Mouse (Mus musculus): ENCODE measurements around the gene Pprc1. TPM values are rescaled to one million over a fixed set of nuclear protein-coding genes. Genes with fewer than 3 reads are reported as not detected.

The Pprc1 gene
- polyA plus RNA-seq, 1 experiment from 2014 or later, result 15.4 TPM

DNA sequence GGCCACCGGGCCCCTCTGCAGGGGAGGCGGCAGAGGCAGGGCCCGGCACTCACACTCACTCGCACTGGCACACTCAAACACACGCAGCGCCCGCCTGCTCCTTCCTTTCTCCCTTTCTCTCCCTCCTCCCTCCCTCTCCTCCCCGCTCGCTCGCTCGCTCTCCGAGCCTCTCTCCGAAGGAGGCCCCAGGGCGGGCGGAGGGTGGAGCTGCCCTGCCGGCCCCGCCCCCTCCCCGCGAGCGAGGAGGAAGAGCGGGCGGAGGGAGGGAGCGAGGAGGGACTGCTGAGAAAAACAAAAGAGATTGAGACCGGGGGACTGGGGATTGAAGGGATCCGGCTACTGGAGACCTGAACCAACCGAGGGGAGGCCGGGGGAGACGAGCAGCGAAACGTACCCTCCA lies 5.2 kb upstream of the Pprc1 start:
- no peaks in the 10 kb centered on the region for H3K27me3 ChIP-seq (replicated peaks; ENCODE audit: control insufficient read depth, insufficient read depth, low read length)
- H3K9me3 ChIP-seq (ENCODE audit: control insufficient read depth, low read length), result no peaks in the 10 kb centered on the region
- peak overlapping the region; percentile 84 for H3K27ac ChIP-seq (ENCODE audit: low read depth, low read length)
- WGBS, result 2% methylated on average over 28 of the region's 30 CpGs
- H3K9ac ChIP-seq (ENCODE audit: low read depth, low read length), result peak overlapping the region; percentile 84
- peaks cover 17% of the 10 kb centered on the region for H3K36me3 ChIP-seq (ENCODE audit: control insufficient read depth, insufficient read depth, low read length)
- H3K4me2 ChIP-seq (ENCODE audit: low read length), result peak overlapping the region; percentile 92
- peak; percentile 79 for ATAC-seq
- H3K4me1 ChIP-seq (ENCODE audit: control insufficient read depth, insufficient read depth, low read depth, low read length), result peaks cover 68% of the 10 kb centered on the region
- peak overlapping the region; percentile 72 for H3K4me3 ChIP-seq (ENCODE audit: low read length)

DNA sequence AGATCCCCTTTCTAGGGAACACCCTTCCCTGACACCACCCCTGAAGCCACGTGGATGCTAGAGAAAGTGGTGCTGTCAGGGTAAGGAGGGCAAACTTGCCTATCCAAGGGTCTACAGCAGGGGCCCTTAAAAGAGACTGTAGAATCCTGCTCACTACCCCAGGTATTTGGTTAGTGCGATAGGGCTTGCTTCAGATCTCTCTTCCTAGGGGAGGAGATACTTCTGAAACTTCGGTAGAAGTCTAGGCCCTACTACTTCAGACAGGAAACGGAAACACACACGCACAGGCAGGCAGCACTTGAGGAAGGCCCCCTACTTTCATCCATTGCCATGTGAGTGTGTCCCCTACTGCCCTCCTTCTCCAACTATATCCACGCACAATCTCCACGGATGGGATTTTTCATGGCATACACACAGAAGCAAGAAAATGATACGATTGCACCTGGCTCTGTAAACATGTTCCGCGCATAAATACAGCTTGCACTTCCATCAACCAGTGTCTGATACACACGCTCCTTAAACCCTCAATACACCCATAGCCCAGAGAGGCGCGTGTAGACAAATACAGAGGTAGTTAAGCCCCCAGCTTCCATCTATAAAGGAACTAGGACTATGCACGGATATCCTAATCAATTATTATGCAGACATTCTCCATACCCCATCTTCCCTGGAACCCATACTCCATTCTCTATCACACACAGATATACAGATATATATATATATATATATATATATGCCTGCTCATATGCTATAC lies 4.4 kb upstream of the Pprc1 start:
- WGBS, result 37% methylated on average over 14 of the region's 14 CpGs
- Histone ChIP-seq H3K9me3 (ENCODE audit: control insufficient read depth, low read length) (no peaks in the 10 kb centered on the region), H3K27me3 (replicated peaks; ENCODE audit: control insufficient read depth, insufficient read depth, low read length) (no peaks in the 10 kb centered on the region), H3K27ac (ENCODE audit: low read depth, low read length) (peak overlapping the region; percentile 84), H3K9ac (ENCODE audit: low read depth, low read length) (peak overlapping the region; percentile 84; the same call in 1 of the 2 replicates), H3K4me1 (ENCODE audit: control insufficient read depth, insufficient read depth, low read depth, low read length) (peaks cover 68% of the 10 kb centered on the region), H3K4me3 (ENCODE audit: low read length) (peak overlapping the region; percentile 72), H3K4me2 (ENCODE audit: low read length) (peak overlapping the region; percentile 92), H3K36me3 (ENCODE audit: control insufficient read depth, insufficient read depth, low read length) (peaks cover 8% of the 10 kb centered on the region)
- no peak for ATAC-seq

GRCm38 (mm10) chr19:46041299-46041932 lies 3.3 kb upstream of the Pprc1 start:
- Histone ChIP-seq H3K27me3 (replicated peaks; ENCODE audit: control insufficient read depth, insufficient read depth, low read length) (no peaks in the 10 kb centered on the region), H3K4me1 (ENCODE audit: control insufficient read depth, insufficient read depth, low read depth, low read length) (peaks cover 71% of the 10 kb centered on the region), H3K9ac (ENCODE audit: low read depth, low read length) (peak overlapping the region; percentile 70), H3K4me3 (ENCODE audit: low read length) (peak overlapping the region; percentile 41), H3K9me3 (ENCODE audit: control insufficient read depth, low read length) (no peaks in the 10 kb centered on the region), H3K4me2 (ENCODE audit: low read length) (peak overlapping the region; percentile 88), H3K36me3 (ENCODE audit: control insufficient read depth, insufficient read depth, low read length) (no peaks in the 10 kb centered on the region), H3K27ac (ENCODE audit: low read depth, low read length) (peak overlapping the region; percentile 85)
- 13% methylated on average over 7 of the region's 7 CpGs for WGBS
- no peak for ATAC-seq

- peak overlapping the region; percentile 88 for H3K4me2 ChIP-seq (ENCODE audit: low read length)
- H3K27ac ChIP-seq (ENCODE audit: low read depth, low read length), result peak overlapping the region; percentile 85
- H3K27me3 ChIP-seq (replicated peaks; ENCODE audit: control insufficient read depth, insufficient read depth, low read length), result no peaks in the 10 kb centered on the region
- 0% methylated on average over 11 of the region's 14 CpGs for WGBS
- peak overlapping the region; percentile 70 for H3K9ac ChIP-seq (ENCODE audit: low read depth, low read length)
- no peaks in the 10 kb centered on the region for H3K36me3 ChIP-seq (ENCODE audit: control insufficient read depth, insufficient read depth, low read length)
- H3K9me3 ChIP-seq (ENCODE audit: control insufficient read depth, low read length), result no peaks in the 10 kb centered on the region
- peaks cover 70% of the 10 kb centered on the region for H3K4me1 ChIP-seq (ENCODE audit: control insufficient read depth, insufficient read depth, low read depth, low read length)
- ATAC-seq, result 0 out of 2 replicates have a peak, but pooled peaks have one; percentile 12
- peak overlapping the region; percentile 41 for H3K4me3 ChIP-seq (ENCODE audit: low read length)
Observed at GRCm38 (mm10) chr19:46041933-46042475, 2.7 kb upstream of the Pprc1 start.

DNA sequence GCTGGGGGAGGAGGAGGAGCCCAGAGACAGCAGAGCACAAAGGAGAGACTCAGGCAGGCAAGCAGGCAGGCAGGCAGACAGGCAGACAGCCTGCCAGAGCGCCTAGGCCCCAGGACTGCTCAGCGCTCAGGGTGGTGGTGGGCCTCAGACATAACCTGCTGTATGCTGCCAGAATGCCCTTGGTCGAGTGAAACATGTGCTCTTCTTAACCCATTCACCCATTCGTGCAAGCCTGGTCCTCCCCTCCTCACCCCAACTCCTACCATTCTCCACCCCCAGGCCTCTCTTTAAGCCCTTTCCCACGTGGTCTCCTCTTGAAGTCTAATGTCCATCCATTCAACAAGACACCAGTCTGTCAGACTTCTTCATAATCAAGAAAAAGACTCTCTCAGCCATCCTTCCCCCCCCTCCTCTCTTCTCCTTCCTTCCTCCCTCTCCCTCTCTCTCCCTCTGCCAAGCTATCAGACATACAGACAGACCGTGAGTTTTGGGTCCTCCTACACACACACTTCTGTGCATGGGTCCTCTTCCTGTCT lies 2.1 kb upstream of the Pprc1 start:
- H3K4me3 ChIP-seq (ENCODE audit: low read length), result peak overlapping the region; percentile 41
- WGBS, result 2% methylated on average over 6 of the region's 6 CpGs
- H3K27me3 ChIP-seq (replicated peaks; ENCODE audit: control insufficient read depth, insufficient read depth, low read length), result no peaks in the 10 kb centered on the region
- no peaks in the 10 kb centered on the region for H3K9me3 ChIP-seq (ENCODE audit: control insufficient read depth, low read length)
- peak overlapping the region; percentile 70 for H3K9ac ChIP-seq (ENCODE audit: low read depth, low read length)
- H3K4me2 ChIP-seq (ENCODE audit: low read length), result peak overlapping the region; percentile 88
- no peak for ATAC-seq
- H3K4me1 ChIP-seq (ENCODE audit: control insufficient read depth, insufficient read depth, low read depth, low read length), result peaks cover 65% of the 10 kb centered on the region
- no peaks in the 10 kb centered on the region for H3K36me3 ChIP-seq (ENCODE audit: control insufficient read depth, insufficient read depth, low read length)
- H3K27ac ChIP-seq (ENCODE audit: low read depth, low read length), result peak overlapping the region; percentile 85

DNA sequence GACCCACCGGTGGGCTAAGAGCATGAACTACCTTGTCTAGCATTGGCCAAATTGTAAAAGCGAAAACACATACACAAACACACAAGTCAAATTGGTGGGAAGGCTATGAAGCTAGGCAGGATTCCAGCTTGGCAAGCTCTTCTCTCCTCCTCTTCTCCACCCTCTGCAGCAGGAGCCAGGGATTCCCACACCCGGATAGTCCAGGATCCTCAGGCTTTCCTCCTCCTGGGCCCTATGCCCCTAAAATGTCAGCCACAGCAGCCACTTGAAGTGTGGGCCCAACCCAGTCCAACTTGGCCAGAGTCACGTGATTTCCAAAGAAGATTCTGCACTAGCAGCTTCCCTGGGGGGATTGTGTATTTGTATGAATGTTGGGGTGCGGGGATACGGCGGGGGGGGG lies 1.3 kb upstream of the Pprc1 start:
- peaks cover 56% of the 10 kb centered on the region for H3K4me1 ChIP-seq (ENCODE audit: control insufficient read depth, insufficient read depth, low read depth, low read length)

GRCm38 (mm10) chr19:46044993-46045695 lies 458 bp downstream of the Pprc1 start, which contains the start of gene Ldb1:
Gene Ldb1 (minus strand): TSS chr19:46045214.
- under 1% methylated on average over 68 of the region's 84 CpGs for WGBS

More for the DNA sequence above, 1.3 kb upstream of the Pprc1 start:
- H3K9me3 ChIP-seq (ENCODE audit: control insufficient read depth, low read length), result no peaks in the 10 kb centered on the region
- ATAC-seq, result no peak
- H3K27ac ChIP-seq (ENCODE audit: low read depth, low read length), result peak overlapping the region; percentile 85
- no peaks in the 10 kb centered on the region for H3K36me3 ChIP-seq (ENCODE audit: control insufficient read depth, insufficient read depth, low read length)
- WGBS, result 48% methylated on average over 7 of the region's 7 CpGs
- peak overlapping the region; percentile 88 for H3K4me2 ChIP-seq (ENCODE audit: low read length)
- peak overlapping the region; percentile 97 for H3K4me3 ChIP-seq (ENCODE audit: low read length)
- peak overlapping the region; percentile 99; the same call in 1 of the 2 replicates for H3K9ac ChIP-seq (ENCODE audit: low read depth, low read length)
- H3K27me3 ChIP-seq (replicated peaks; ENCODE audit: control insufficient read depth, insufficient read depth, low read length), result no peaks in the 10 kb centered on the region

GRCm38 (mm10) chr19:46045696-46046311 lies 1.1 kb downstream of the Pprc1 start:
- Histone ChIP-seq H3K4me2 (ENCODE audit: low read length) (peak overlapping the region; percentile 88), H3K9ac (ENCODE audit: low read depth, low read length) (peak overlapping the region; percentile 99), H3K27ac (ENCODE audit: low read depth, low read length) (peak overlapping the region; percentile 91), H3K9me3 (ENCODE audit: control insufficient read depth, low read length) (no peaks in the 10 kb centered on the region), H3K27me3 (replicated peaks; ENCODE audit: control insufficient read depth, insufficient read depth, low read length) (no peaks in the 10 kb centered on the region), H3K4me1 (ENCODE audit: control insufficient read depth, insufficient read depth, low read depth, low read length) (peaks cover 44% of the 10 kb centered on the region), H3K4me3 (ENCODE audit: low read length) (peak overlapping the region; percentile 97), H3K36me3 (ENCODE audit: control insufficient read depth, insufficient read depth, low read length) (no peaks in the 10 kb centered on the region)
- 0% methylated on average over 7 of the region's 7 CpGs for WGBS
- peak; percentile 53 for ATAC-seq

More at GRCm38 (mm10) chr19:46044993-46045695, 458 bp downstream of the Pprc1 start, which contains the start of gene Ldb1:
- peak within 1 kb of the TSS; percentile 97 for H3K4me3 ChIP-seq (ENCODE audit: low read length)
- peak; percentile 81 for ATAC-seq
- peak within 1 kb of the TSS; percentile 91 for H3K27ac ChIP-seq (ENCODE audit: low read depth, low read length)
- peaks cover 51% of the 10 kb centered on the region for H3K4me1 ChIP-seq (ENCODE audit: control insufficient read depth, insufficient read depth, low read depth, low read length)
- H3K36me3 ChIP-seq (ENCODE audit: control insufficient read depth, insufficient read depth, low read length), result no peaks in the 10 kb centered on the region
- H3K4me2 ChIP-seq (ENCODE audit: low read length), result peak within 1 kb of the TSS; percentile 88
- H3K9me3 ChIP-seq (ENCODE audit: control insufficient read depth, low read length), result no peaks in the 10 kb centered on the region
- peak within 1 kb of the TSS; percentile 99 for H3K9ac ChIP-seq (ENCODE audit: low read depth, low read length)
- no peaks in the 10 kb centered on the region for H3K27me3 ChIP-seq (replicated peaks; ENCODE audit: control insufficient read depth, insufficient read depth, low read length)

All from hindbrain, embryonic 16.5 days (tissue).